Mouse (Mus musculus) stomach, embryonic 14.5 days (tissue): ENCODE data around the gene Ramp2. TPM values are rescaled to one million over a fixed set of nuclear protein-coding genes. Genes with fewer than 3 reads are reported as not detected.

Experiments used
- ATAC-seq: fragments of 200-750 bp; cut with Nextera tagmentation; 2 replicates; pipeline ENCODE4 v1.8.0; 2017; ENCODE audit warnings: low read depth, moderate TSS enrichment; ENCODE audit not compliant: insufficient number of reproducible peaks, insufficient read depth, low FRiP score
- H3K27ac ChIP-seq: fragments of 300-500 bp; sonication (generic); 2 replicates; pipeline ENCODE4 v1.5.1; 2014; ENCODE audit warnings: mild to moderate bottlenecking, low read length, moderate library complexity, mixed read lengths
- H3K27me3 ChIP-seq: fragments of 300-500 bp; sonication (generic); 2 replicates; pipeline ENCODE4 v1.6.1; 2014; ENCODE audit warnings: low read length, control low read depth, mixed read lengths; ENCODE audit not compliant: control insufficient read depth, insufficient read depth
- H3K36me3 ChIP-seq: fragments of 300-500 bp; sonication (generic); 2 replicates; pipeline ENCODE4 v1.6.1; 2014; ENCODE audit warnings: mild to moderate bottlenecking, control low read depth, low read length, moderate library complexity, mixed read lengths; ENCODE audit not compliant: control insufficient read depth, insufficient read depth
- H3K4me1 ChIP-seq: fragments of 300-500 bp; sonication (generic); 2 replicates; pipeline ENCODE4 v1.6.1; 2014; ENCODE audit warnings: low read length, control low read depth, mixed read lengths; ENCODE audit not compliant: control insufficient read depth, insufficient read depth
- H3K4me2 ChIP-seq: fragments of 300-500 bp; sonication (generic); replicated peaks from 2 replicates; pipeline ENCODE4 v1.6.1; 2014; ENCODE audit warnings: low read depth, low read length, control low read depth
- H3K4me3 ChIP-seq: fragments of 300-500 bp; sonication (generic); 2 replicates; pipeline ENCODE4 v1.5.1; 2014; ENCODE audit warnings: low read depth, low read length, control low read depth
- H3K9ac ChIP-seq: fragments of 300-500 bp; sonication (generic); replicated peaks from 2 replicates; pipeline ENCODE4 v1.6.1; 2014; ENCODE audit warnings: low read depth, mild to moderate bottlenecking, control low read depth, low read length, moderate library complexity, mixed read lengths
- H3K9me3 ChIP-seq: fragments of 300-500 bp; sonication (generic); 2 replicates; pipeline ENCODE4 v1.6.1; 2016; ENCODE audit warnings: low read depth, low read length, control low read depth; ENCODE audit not compliant: control insufficient read depth
- WGBS: fragments of 180-500 bp; shearing (Covaris S2); extraction: QIAGEN DNeasy Blood & Tissue Kit; methylation state at CpG from one replicate; pipeline ENCODE4 v1.1.7; 2014; 5-methylcytosine and 5-hydroxymethylcytosine counted together
- polyA plus RNA-seq: library from polyadenylated mRNA; unstranded; fragments of >200 nt; fragmentation: Nextera tagmentation; extraction: Ambion mirVana; gene quantifications from 2 replicates; pipeline ENCODE4 v1.2.1, GENCODE M21; 2014

Ramp2 gene
- polyA plus RNA-seq, 1 experiment from 2014 or later: 128 TPM

DNA sequence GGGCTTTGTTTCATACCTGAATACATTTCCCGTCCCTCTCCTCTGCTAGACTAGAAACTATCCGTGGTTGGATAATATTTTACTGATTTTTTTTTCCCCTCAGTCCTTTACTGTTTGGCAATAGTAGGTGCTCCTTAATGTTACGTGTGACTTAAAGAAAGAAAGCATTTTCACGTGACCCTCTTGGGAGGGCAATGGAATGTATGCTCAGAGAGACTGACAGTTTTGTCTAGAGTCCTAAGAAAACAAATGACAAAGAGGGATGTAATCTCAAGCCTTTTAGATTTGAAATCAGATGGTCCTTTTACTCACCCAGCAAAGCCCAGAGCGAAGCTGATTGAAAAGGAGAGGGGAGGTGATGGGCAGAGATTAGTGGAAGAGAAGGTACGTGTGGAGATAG, 20.1 kb downstream of the Ramp2 start:
- H3K9me3 ChIP-seq: no peaks in the 10 kb centered on the region
- H3K4me1 ChIP-seq: peaks cover 27% of the 10 kb centered on the region; the same call in 1 of the 2 replicates
- H3K9ac ChIP-seq: no peak overlapping the region
- H3K27ac ChIP-seq: no peak overlapping the region
- H3K36me3 ChIP-seq: no peaks in the 10 kb centered on the region
- WGBS: 40% methylated on average over 6 of the region's 6 CpGs
- no peak for ATAC-seq
- H3K4me3 ChIP-seq: no peak overlapping the region
- H3K4me2 ChIP-seq: peak overlapping the region; percentile 40; the same call in 1 of the 2 replicates
- peaks cover 5% of the 10 kb centered on the region; the same call in 1 of the 2 replicates for H3K27me3 ChIP-seq

DNA sequence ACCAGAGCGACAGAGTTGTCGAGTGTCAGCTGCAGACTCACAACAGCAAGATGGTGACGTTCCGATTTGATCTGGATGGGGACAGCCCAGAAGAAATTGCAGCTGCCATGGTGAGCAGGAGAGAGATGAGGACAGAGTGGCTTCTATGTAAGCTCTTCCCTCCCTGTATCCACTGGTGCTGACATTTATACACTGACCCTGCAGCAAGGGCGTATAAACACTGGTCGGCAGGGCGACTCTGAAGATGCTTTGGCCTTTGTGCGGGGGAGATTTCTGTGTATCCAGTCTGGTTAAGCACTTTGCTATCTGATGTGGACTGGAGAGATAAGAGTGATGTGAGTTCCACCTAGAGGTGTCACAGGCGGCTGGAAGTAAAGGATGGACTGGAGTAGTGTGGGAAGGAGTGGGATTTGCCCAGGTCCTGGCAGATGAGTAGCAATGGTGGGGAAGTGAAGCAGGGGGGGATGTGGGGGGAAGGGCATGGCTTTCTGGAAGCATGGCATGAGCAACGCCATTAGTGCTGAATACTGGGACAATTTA, 23.8 kb downstream of the Ramp2 start:
- H3K4me2 ChIP-seq: no peak overlapping the region
- no peak for ATAC-seq
- WGBS: 16% methylated on average over 10 of the region's 10 CpGs

DNA sequence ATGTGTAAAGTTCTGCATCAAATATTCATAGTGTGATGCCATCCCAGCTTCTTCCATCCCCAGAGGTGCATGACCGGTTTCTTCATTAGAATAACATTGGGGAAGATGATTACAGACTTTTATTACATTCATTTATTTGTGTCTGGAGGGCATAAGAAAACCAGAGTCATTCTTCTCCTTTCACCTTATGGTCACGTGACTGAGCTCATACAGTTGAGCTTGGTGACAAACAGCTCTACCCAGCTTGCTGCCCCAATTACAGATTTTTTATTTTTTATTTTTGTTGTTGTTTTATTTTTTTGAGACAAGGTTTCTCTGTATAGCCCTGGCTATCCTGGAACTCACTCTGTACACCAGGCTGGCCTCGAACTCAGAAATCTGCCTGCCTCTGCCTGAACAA, 26.6 kb downstream of the Ramp2 start:
- H3K9ac ChIP-seq: no peak overlapping the region
- H3K4me1 ChIP-seq: peaks cover 6% of the 10 kb centered on the region
- 81% methylated on average over 3 of the region's 3 CpGs for WGBS
- H3K4me3 ChIP-seq: no peak overlapping the region
- no peak for ATAC-seq
- peaks cover 2% of the 10 kb centered on the region; the same call in 1 of the 2 replicates for H3K36me3 ChIP-seq
- H3K27ac ChIP-seq: no peak overlapping the region
- H3K27me3 ChIP-seq: no peaks in the 10 kb centered on the region
- no peak overlapping the region for H3K4me2 ChIP-seq
- no peaks in the 10 kb centered on the region for H3K9me3 ChIP-seq

More for the DNA sequence above, 23.8 kb downstream of the Ramp2 start:
- Histone ChIP-seq H3K4me3 (no peak overlapping the region), H3K36me3 (no peaks in the 10 kb centered on the region), H3K27ac (no peak overlapping the region), H3K9ac (no peak overlapping the region), H3K4me1 (peaks cover 5% of the 10 kb centered on the region; the same call in 1 of the 2 replicates), H3K27me3 (no peaks in the 10 kb centered on the region), H3K9me3 (no peaks in the 10 kb centered on the region)

DNA sequence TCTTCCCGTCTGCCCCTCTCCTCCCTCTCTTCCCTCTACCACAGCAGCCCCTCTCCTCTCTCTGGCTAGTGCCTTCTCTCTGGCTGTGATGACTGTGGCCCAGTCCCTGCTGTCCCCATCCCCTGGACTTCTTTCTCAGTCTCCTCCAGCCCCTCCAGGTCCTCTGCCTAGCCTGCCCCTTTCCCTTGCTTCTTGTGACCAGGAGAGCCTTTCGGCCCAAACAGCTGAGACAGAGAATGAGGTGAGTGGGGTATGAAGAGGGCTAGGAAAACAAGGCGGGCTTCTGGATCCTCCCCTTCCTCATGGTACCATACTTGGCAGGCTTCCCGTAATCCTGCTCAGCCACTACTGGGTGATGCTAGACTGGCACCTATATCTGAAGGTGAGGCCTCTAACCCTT, 29.5 kb downstream of the Ramp2 start:
- no peaks in the 10 kb centered on the region for H3K27me3 ChIP-seq
- ATAC-seq: no peak
- peaks cover 15% of the 10 kb centered on the region for H3K4me1 ChIP-seq
- no peak overlapping the region for H3K4me3 ChIP-seq
- no peak overlapping the region for H3K4me2 ChIP-seq
- no peaks in the 10 kb centered on the region for H3K9me3 ChIP-seq
- 74% methylated on average over 4 of the region's 4 CpGs for WGBS
- H3K36me3 ChIP-seq: peaks cover 2% of the 10 kb centered on the region; the same call in 1 of the 2 replicates
- H3K27ac ChIP-seq: no peak overlapping the region
- no peak overlapping the region for H3K9ac ChIP-seq

DNA sequence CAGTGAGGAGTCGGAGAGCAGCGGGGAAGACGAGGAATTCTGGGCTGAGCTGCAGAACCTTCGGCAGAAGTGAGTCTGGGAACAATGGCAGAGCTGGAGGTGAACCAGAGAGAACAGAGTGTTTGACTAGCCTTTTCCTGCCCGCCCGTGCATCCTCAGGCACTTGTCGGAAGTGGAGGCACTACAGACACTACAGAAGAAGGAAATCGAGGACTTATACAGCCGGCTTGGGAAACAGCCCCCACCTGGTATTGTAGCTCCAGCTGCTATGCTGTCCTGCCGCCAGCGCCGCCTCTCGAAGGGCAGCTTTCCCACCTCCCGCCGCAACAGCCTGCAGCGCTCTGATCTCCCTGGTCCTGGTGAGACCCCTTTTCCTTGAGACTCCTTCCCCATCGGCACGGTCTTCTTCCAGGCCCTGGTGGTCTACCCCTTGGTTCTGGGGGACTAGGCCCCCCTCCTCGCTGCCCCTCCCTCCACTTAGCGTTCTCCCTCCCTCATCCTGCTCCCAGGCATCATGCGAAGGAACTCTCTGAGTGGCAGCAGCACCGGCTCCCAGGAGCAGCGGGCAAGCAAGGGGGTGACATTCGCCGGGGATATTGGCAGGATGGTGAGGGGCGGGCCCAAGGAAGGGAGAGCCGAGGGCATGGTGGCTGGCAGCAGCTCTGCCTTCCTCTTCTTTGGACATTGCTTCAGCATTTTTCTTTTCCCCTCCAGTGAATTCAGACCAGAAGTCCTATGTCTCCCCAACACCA, 30.7 kb downstream of the Ramp2 start:
- Histone ChIP-seq H3K4me3 (no peak overlapping the region), H3K36me3 (peaks cover 2% of the 10 kb centered on the region; the same call in 1 of the 2 replicates), H3K4me2 (0 out of 2 replicates have a peak overlapping the region, but pooled peaks have one; percentile 6), H3K9ac (no peak overlapping the region), H3K4me1 (peaks cover 15% of the 10 kb centered on the region), H3K27me3 (no peaks in the 10 kb centered on the region), H3K27ac (no peak overlapping the region), H3K9me3 (no peaks in the 10 kb centered on the region)
- no peak for ATAC-seq
- WGBS: 35% methylated on average over 27 of the region's 27 CpGs

GRCm38 (mm10) chr11:101277381-101278222, 31.8 kb downstream of the Ramp2 start:
- ATAC-seq: no peak
- H3K4me1 ChIP-seq: peaks cover 15% of the 10 kb centered on the region
- H3K36me3 ChIP-seq: peaks cover 2% of the 10 kb centered on the region; the same call in 1 of the 2 replicates
- no peaks in the 10 kb centered on the region for H3K9me3 ChIP-seq
- H3K9ac ChIP-seq: peak overlapping the region; percentile 45; the same call in 1 of the 2 replicates
- 57% methylated on average over 12 of the region's 12 CpGs for WGBS
- peak overlapping the region; percentile 70 for H3K4me3 ChIP-seq
- H3K27me3 ChIP-seq: no peaks in the 10 kb centered on the region
- peak overlapping the region; percentile 62 for H3K27ac ChIP-seq
- peak overlapping the region; percentile 95 for H3K4me2 ChIP-seq

GRCm38 (mm10) chr11:101278223-101279192, 32.7 kb downstream of the Ramp2 start, which contains the start of the genes Cntd1 and Coa3:
Cntd1 (plus strand) TSS chr11:101279012.
Coa3 (minus strand) TSS chr11:101279114.
- H3K27me3 ChIP-seq: no peaks in the 10 kb centered on the region
- peak; percentile 94 for ATAC-seq
- H3K9me3 ChIP-seq: no peaks in the 10 kb centered on the region
- 6% methylated on average over 45 of the region's 45 CpGs for WGBS
- H3K4me2 ChIP-seq: peak within 1 kb of the TSS; percentile 95
- H3K4me3 ChIP-seq: peak within 1 kb of the TSS; percentile 70
- H3K36me3 ChIP-seq: peaks cover 2% of the 10 kb centered on the region; the same call in 1 of the 2 replicates
- peak within 1 kb of the TSS; percentile 62 for H3K27ac ChIP-seq
- H3K4me1 ChIP-seq: peaks cover 17% of the 10 kb centered on the region
- peak within 1 kb of the TSS; percentile 45 for H3K9ac ChIP-seq
